Mouse (Mus musculus) spleen, adult 2 months (tissue): ENCODE results near the gene Ndfip2. TPM values are rescaled to one million over a fixed set of nuclear protein-coding genes. Genes with fewer than 3 reads are reported as not detected.

Source experiments
- DNase-seq, 2 experiments: peaks; one replicate each; pipeline versions ENCODE4 v3.0.0 to v3.0.0-alpha.2; 2012 to 2021; ENCODE audit warnings: low spot score in 2 of 2, low read depth in 1 of 2
- H3K27ac ChIP-seq: fragments of 200-500 bp; 2 replicates; pipeline ENCODE4 v1.5.1; 2012; ENCODE audit warnings: low read length, inconsistent platforms; ENCODE audit not compliant: insufficient read depth
- H3K27me3 ChIP-seq: fragments of 200-500 bp; 2 replicates; pipeline ENCODE4 v1.6.1; 2012; ENCODE audit warnings: mild to moderate bottlenecking, moderate library complexity, low read length, inconsistent platforms; ENCODE audit not compliant: control insufficient read depth, insufficient read depth
- H3K36me3 ChIP-seq: fragments of 200-500 bp; 2 replicates; pipeline ENCODE4 v1.6.1; 2012; ENCODE audit warnings: mild to moderate bottlenecking, low read length, inconsistent platforms; ENCODE audit not compliant: control insufficient read depth, insufficient read depth
- H3K4me1 ChIP-seq: fragments of 200-500 bp; 2 replicates; pipeline ENCODE4 v1.6.1; 2011; ENCODE audit warnings: inconsistent platforms; ENCODE audit not compliant: control insufficient read depth, insufficient read depth, insufficient read length
- H3K4me3 ChIP-seq: fragments of 200-500 bp; 2 replicates; pipeline ENCODE4 v1.5.1; 2011; ENCODE audit warnings: mild to moderate bottlenecking, inconsistent platforms; ENCODE audit not compliant: insufficient read depth, insufficient read length; ENCODE audit errors: extremely low read depth
- CTCF ChIP-seq: fragments of 200-500 bp; IDR thresholded peaks from 2 replicates; pipeline ENCODE4 v1.5.1; 2011; ENCODE audit warnings: mild to moderate bottlenecking, inconsistent platforms; ENCODE audit not compliant: insufficient read depth, insufficient read length, insufficient replicate concordance; ENCODE audit errors: extremely low read depth
- POLR2A ChIP-seq: fragments of 200-500 bp; IDR thresholded peaks from 2 replicates; pipeline ENCODE4 v1.6.1; 2011; ENCODE audit warnings: low read depth, low read length, inconsistent platforms
- WGBS: fragments of 180-500 bp; shearing (Covaris S2); methylation state at CpG from one replicate; pipeline ENCODE4 v1.1.7; 2018; 5-methylcytosine and 5-hydroxymethylcytosine counted together
- polyA plus RNA-seq: library from polyadenylated mRNA; depleted of rRNA; stranded (reverse); fragments of >200 nt; gene quantifications from 2 replicates; pipeline ENCODE4 v1.2.3, GENCODE M21; 2012

The Ndfip2 gene
- polyA plus RNA-seq, 1 experiment, result 17.3 TPM

- no peak for DNase-seq
- Histone ChIP-seq H3K4me1 (no peaks in the 10 kb centered on the region; the same call in none of the 2 replicates), H3K27me3 (no peaks in the 10 kb centered on the region), H3K4me3 (no peak overlapping the region), H3K36me3 (no peaks in the 10 kb centered on the region), H3K27ac (no peak overlapping the region)
- no peak for TF ChIP-seq CTCF
- TF ChIP-seq POLR2A, result no peak
- 89% methylated on average over 7 of the region's 7 CpGs for WGBS
Observed at GRCm38 (mm10) chr14:105255620-105256019, 2.8 kb upstream of the Ndfip2 start.

- no peaks in the 10 kb centered on the region; the same call in none of the 2 replicates for H3K4me1 ChIP-seq
- peak; percentile 15 to 50 for DNase-seq
- H3K36me3 ChIP-seq, result no peaks in the 10 kb centered on the region
- peak overlapping the region; percentile 84 for H3K27ac ChIP-seq
- H3K4me3 ChIP-seq, result peak overlapping the region; percentile 76
- 12% methylated on average over 31 of the region's 34 CpGs for WGBS
- H3K27me3 ChIP-seq, result no peaks in the 10 kb centered on the region
- TF ChIP-seq POLR2A, result no peak
- no peak for TF ChIP-seq CTCF
Observed at GRCm38 (mm10) chr14:105259035-105259880, 885 bp downstream of the Ndfip2 start.

GRCm38 (mm10) chr14:105262923-105263322 lies 4.5 kb downstream of the Ndfip2 start:
- Histone ChIP-seq H3K27me3 (no peaks in the 10 kb centered on the region), H3K27ac (no peak overlapping the region), H3K36me3 (no peaks in the 10 kb centered on the region), H3K4me3 (no peak overlapping the region), H3K4me1 (no peaks in the 10 kb centered on the region; the same call in none of the 2 replicates)
- WGBS, result 85% methylated on average over 5 of the region's 5 CpGs
- DNase-seq, result no peak
- no peak for TF ChIP-seq POLR2A
- TF ChIP-seq CTCF, result no peak

GRCm38 (mm10) chr14:105267095-105267494 lies 8.7 kb downstream of the Ndfip2 start:
- Histone ChIP-seq H3K4me3 (no peak overlapping the region), H3K36me3 (no peaks in the 10 kb centered on the region), H3K27ac (no peak overlapping the region), H3K27me3 (no peaks in the 10 kb centered on the region), H3K4me1 (no peaks in the 10 kb centered on the region; the same call in 1 of the 2 replicates)
- DNase-seq, result no peak
- WGBS, result 84% methylated on average over 6 of the region's 6 CpGs
- TF ChIP-seq CTCF (no peak), POLR2A (no peak)

- TF ChIP-seq POLR2A (no peak), CTCF (no peak)
- no peak overlapping the region for H3K27ac ChIP-seq
- WGBS, result 67% methylated on average over 6 of the region's 6 CpGs
- DNase-seq, result no peak
- no peaks in the 10 kb centered on the region for H3K27me3 ChIP-seq
- no peaks in the 10 kb centered on the region; the same call in 1 of the 2 replicates for H3K4me1 ChIP-seq
- H3K36me3 ChIP-seq, result no peaks in the 10 kb centered on the region
- H3K4me3 ChIP-seq, result no peak overlapping the region; the same call in 1 of the 2 replicates
Observed at GRCm38 (mm10) chr14:105272030-105272429, 13.7 kb downstream of the Ndfip2 start.

DNA sequence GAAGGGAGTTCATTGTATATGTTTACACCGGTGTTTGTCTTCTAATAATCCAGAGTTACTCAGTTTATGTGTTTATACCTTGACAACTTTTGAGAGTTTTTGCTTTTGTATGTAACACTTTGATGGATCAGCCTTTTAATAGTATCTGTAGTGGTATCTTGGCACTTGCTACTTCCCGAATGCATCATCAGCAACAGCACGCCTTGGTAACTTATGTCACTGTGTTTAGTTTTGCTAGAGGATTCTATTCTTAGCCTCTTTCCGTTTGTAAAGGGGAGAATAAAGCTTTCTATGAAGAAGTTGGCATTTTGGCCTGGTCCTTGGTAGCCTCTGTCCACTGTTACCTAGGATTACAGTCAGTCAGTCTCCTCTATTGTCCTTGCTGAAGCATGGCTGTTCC lies 14.2 kb downstream of the Ndfip2 start:
- Histone ChIP-seq H3K36me3 (no peaks in the 10 kb centered on the region), H3K4me1 (no peaks in the 10 kb centered on the region; the same call in 1 of the 2 replicates), H3K27me3 (no peaks in the 10 kb centered on the region), H3K27ac (no peak overlapping the region), H3K4me3 (no peak overlapping the region)
- WGBS, result 79% methylated on average over 4 of the region's 4 CpGs
- no peak for TF ChIP-seq CTCF
- TF ChIP-seq POLR2A, result no peak
- DNase-seq, result no peak

DNA sequence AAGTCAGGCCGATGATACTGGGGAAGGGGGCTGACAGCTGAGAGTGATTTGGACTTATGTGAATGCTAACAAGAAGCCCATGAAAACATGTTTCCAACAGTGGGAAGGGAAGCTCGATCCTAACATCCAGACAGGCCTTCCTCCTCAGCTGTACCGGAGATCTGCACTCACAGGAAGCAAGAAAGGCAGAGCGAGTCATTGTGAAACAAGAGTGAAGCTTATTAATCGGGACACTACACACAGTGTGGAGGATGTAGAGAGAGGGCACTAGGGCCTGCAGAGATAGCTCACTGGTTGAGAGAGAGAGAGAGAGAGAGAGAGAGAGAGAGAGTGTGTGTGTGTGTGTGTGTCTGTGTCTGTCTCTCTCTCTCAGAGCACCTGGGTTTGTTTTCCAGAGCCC lies 16.8 kb downstream of the Ndfip2 start:
- Histone ChIP-seq H3K27me3 (no peaks in the 10 kb centered on the region), H3K4me1 (no peaks in the 10 kb centered on the region; the same call in 1 of the 2 replicates), H3K27ac (no peak overlapping the region), H3K4me3 (no peak overlapping the region), H3K36me3 (no peaks in the 10 kb centered on the region)
- WGBS, result 77% methylated on average over 5 of the region's 5 CpGs
- DNase-seq, result no peak
- no peak for TF ChIP-seq CTCF
- TF ChIP-seq POLR2A, result no peak
